Mouse (Mus musculus): ENCODE results near the gene Trmt2a. TPM values are rescaled to one million over a fixed set of nuclear protein-coding genes. Genes with fewer than 3 reads are reported as not detected.

Gene Trmt2a
- total RNA-seq, 1 experiment = 102 TPM

- Histone ChIP-seq H3K4me3 (ENCODE audit: insufficient read depth in 1 of 2, low read depth in 1 of 2, low read length in 2 of 2, poor library complexity in 1 of 2, severe bottlenecking in 1 of 2) (no peak overlapping the region), H3K36me3 (ENCODE audit: control insufficient read depth, insufficient read depth, low read length, poor library complexity, severe bottlenecking) (peaks cover 18% of the 10 kb centered on the region), H3K9ac (ENCODE audit: insufficient read depth, low read depth, low read length, poor library complexity, severe bottlenecking) (no peak overlapping the region), H3K27ac (ENCODE audit: insufficient read depth, low read depth, low read length, poor library complexity, severe bottlenecking) (no peak overlapping the region), H3K9me3 (ENCODE audit: control insufficient read depth, insufficient read depth, low read depth, low read length) (no peaks in the 10 kb centered on the region), H3K4me1 (ENCODE audit: control insufficient read depth in 2 of 2, insufficient read depth in 2 of 2, low read length in 2 of 2, poor library complexity in 1 of 2) (no peaks in the 10 kb centered on the region)
- in situ Hi-C loops (cut with MboI; ENCODE audit: low sequenced_read_pairs in 2 of 2, unreplicated experiment in 2 of 2) = no loop called here
- TF ChIP-seq CHD2 (IDR thresholded peaks at IDR 0.05; ENCODE audit: low read depth, low read length) = no peak
- TF ChIP-seq MAFK (IDR thresholded peaks at IDR 0.05; ENCODE audit: insufficient read depth, low read depth, low read length) = no peak
- no peak for TF ChIP-seq ZNF384 (IDR thresholded peaks at IDR 0.05; ENCODE audit: low read depth, low read length)
- no peak for TF ChIP-seq ZC3H11A (IDR thresholded peaks at IDR 0.05; ENCODE audit: borderline replicate concordance, low read depth, low read length)
- no peak for TF ChIP-seq HCFC1 (IDR thresholded peaks at IDR 0.05; ENCODE audit: borderline replicate concordance, insufficient read depth, low read length)
- DNase-seq (ENCODE audit: low read depth, low spot score) = no peak
These were observed 27.0 kb upstream of the Trmt2a start for GRCm38 (mm10) chr16:18221543-18221898.

GRCm38 (mm10) chr16:18222188-18222587 is 26.3 kb upstream of the Trmt2a start:
- DNase-seq (ENCODE audit: low read depth, low spot score) = no peak
- H3K4me3 ChIP-seq (ENCODE audit: insufficient read depth in 1 of 2, low read depth in 1 of 2, low read length in 2 of 2, poor library complexity in 1 of 2, severe bottlenecking in 1 of 2) = no peak overlapping the region
- H3K9me3 ChIP-seq (ENCODE audit: control insufficient read depth, insufficient read depth, low read depth, low read length) = no peaks in the 10 kb centered on the region
- no peaks in the 10 kb centered on the region for H3K4me1 ChIP-seq (ENCODE audit: control insufficient read depth in 2 of 2, insufficient read depth in 2 of 2, low read length in 2 of 2, poor library complexity in 1 of 2)
- H3K36me3 ChIP-seq (ENCODE audit: control insufficient read depth, insufficient read depth, low read length, poor library complexity, severe bottlenecking) = peaks cover 19% of the 10 kb centered on the region
- no peak overlapping the region for H3K27ac ChIP-seq (ENCODE audit: insufficient read depth, low read depth, low read length, poor library complexity, severe bottlenecking)
- in situ Hi-C loops (cut with MboI; ENCODE audit: low sequenced_read_pairs in 2 of 2, unreplicated experiment in 2 of 2) = no loop called here
- H3K9ac ChIP-seq (ENCODE audit: insufficient read depth, low read depth, low read length, poor library complexity, severe bottlenecking) = no peak overlapping the region
- TF ChIP-seq ZNF384 (IDR thresholded peaks at IDR 0.05; ENCODE audit: low read depth, low read length) = no peak
- TF ChIP-seq MAFK (IDR thresholded peaks at IDR 0.05; ENCODE audit: insufficient read depth, low read depth, low read length) = no peak
- no peak for TF ChIP-seq HCFC1 (IDR thresholded peaks at IDR 0.05; ENCODE audit: borderline replicate concordance, insufficient read depth, low read length)
- TF ChIP-seq CHD2 (IDR thresholded peaks at IDR 0.05; ENCODE audit: low read depth, low read length) = no peak

DNA sequence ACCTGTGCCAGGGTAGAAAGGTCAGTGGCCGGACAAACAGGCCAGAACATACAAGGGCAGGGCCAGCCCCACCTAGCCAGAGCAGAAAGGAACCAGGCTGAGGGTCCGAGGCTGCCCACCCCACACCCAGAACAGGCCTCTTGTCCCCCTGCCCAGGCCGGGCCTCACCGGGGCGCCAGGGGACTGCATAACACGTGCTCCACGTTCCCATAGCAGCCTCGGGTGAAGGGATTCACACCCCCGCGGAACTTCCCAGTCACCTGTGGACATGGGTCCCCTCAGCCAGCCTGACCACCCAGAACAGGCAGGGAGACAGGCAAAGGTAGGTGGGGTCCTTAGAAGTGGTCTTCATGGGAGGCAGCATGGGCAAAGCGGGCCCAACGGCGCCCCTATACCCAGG is 21.3 kb upstream of the Trmt2a start:
- no peak overlapping the region for H3K9ac ChIP-seq (ENCODE audit: insufficient read depth, low read depth, low read length, poor library complexity, severe bottlenecking)
- TF ChIP-seq ZC3H11A (IDR thresholded peaks at IDR 0.05; ENCODE audit: borderline replicate concordance, low read depth, low read length) (no peak), CHD2 (IDR thresholded peaks at IDR 0.05; ENCODE audit: low read depth, low read length) (no peak), ZNF384 (IDR thresholded peaks at IDR 0.05; ENCODE audit: low read depth, low read length) (no peak), HCFC1 (IDR thresholded peaks at IDR 0.05; ENCODE audit: borderline replicate concordance, insufficient read depth, low read length) (no peak), MAFK (IDR thresholded peaks at IDR 0.05; ENCODE audit: insufficient read depth, low read depth, low read length) (no peak)
- DNase-seq (ENCODE audit: low read depth, low spot score) = no peak
- H3K9me3 ChIP-seq (ENCODE audit: control insufficient read depth, insufficient read depth, low read depth, low read length) = no peaks in the 10 kb centered on the region
- in situ Hi-C loops (cut with MboI; ENCODE audit: low sequenced_read_pairs in 2 of 2, unreplicated experiment in 2 of 2) = no loop called here
- H3K36me3 ChIP-seq (ENCODE audit: control insufficient read depth, insufficient read depth, low read length, poor library complexity, severe bottlenecking) = peaks cover 31% of the 10 kb centered on the region
- H3K4me3 ChIP-seq (ENCODE audit: insufficient read depth in 1 of 2, low read depth in 1 of 2, low read length in 2 of 2, poor library complexity in 1 of 2, severe bottlenecking in 1 of 2) = no peak overlapping the region
- H3K27ac ChIP-seq (ENCODE audit: insufficient read depth, low read depth, low read length, poor library complexity, severe bottlenecking) = no peak overlapping the region
- H3K4me1 ChIP-seq (ENCODE audit: control insufficient read depth in 2 of 2, insufficient read depth in 2 of 2, low read length in 2 of 2, poor library complexity in 1 of 2) = no peaks in the 10 kb centered on the region; a peak in 1 of 4 replicates

DNA sequence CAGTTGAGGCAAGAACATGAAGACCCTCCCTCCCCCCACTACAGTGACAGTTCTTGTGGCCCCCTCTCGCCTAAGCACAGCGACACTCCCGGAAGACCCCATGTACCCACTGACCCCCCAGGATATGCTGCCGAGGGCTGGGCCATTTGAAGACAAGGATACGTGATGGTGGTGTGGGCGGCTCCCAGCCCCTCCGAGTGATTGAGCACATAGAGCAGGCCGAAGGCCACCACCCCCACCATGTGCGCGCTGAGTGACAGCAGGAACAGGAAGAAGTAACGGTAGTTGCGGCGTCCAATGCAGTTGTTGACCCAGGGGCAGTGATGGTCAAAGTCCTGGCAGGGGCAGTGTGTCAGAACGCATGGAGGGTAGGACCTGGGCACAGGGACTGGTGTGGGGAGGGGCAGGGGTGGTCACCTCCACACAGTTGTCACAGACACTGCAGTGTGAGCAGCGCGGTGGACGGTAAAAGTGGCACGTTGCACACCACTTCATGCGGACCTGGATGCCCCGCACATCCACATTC is 20.5 kb upstream of the Trmt2a start:
- H3K27ac ChIP-seq (ENCODE audit: insufficient read depth, low read depth, low read length, poor library complexity, severe bottlenecking) = no peak overlapping the region
- TF ChIP-seq ZC3H11A (IDR thresholded peaks at IDR 0.05; ENCODE audit: borderline replicate concordance, low read depth, low read length) = no peak
- no peaks in the 10 kb centered on the region; a peak in 1 of 4 replicates for H3K4me1 ChIP-seq (ENCODE audit: control insufficient read depth in 2 of 2, insufficient read depth in 2 of 2, low read length in 2 of 2, poor library complexity in 1 of 2)
- H3K9me3 ChIP-seq (ENCODE audit: control insufficient read depth, insufficient read depth, low read depth, low read length) = no peaks in the 10 kb centered on the region
- DNase-seq (ENCODE audit: low read depth, low spot score) = no peak
- peaks cover 27% of the 10 kb centered on the region for H3K36me3 ChIP-seq (ENCODE audit: control insufficient read depth, insufficient read depth, low read length, poor library complexity, severe bottlenecking)
- no peak overlapping the region for H3K9ac ChIP-seq (ENCODE audit: insufficient read depth, low read depth, low read length, poor library complexity, severe bottlenecking)
- no peak overlapping the region for H3K4me3 ChIP-seq (ENCODE audit: insufficient read depth in 1 of 2, low read depth in 1 of 2, low read length in 2 of 2, poor library complexity in 1 of 2, severe bottlenecking in 1 of 2)
- in situ Hi-C loops (cut with MboI; ENCODE audit: low sequenced_read_pairs in 2 of 2, unreplicated experiment in 2 of 2) = no loop called here

- no peaks in the 10 kb centered on the region for H3K9me3 ChIP-seq (ENCODE audit: control insufficient read depth, insufficient read depth, low read depth, low read length)
- H3K4me1 ChIP-seq (ENCODE audit: control insufficient read depth in 2 of 2, insufficient read depth in 2 of 2, low read length in 2 of 2, poor library complexity in 1 of 2) = no peaks in the 10 kb centered on the region; a peak in 1 of 4 replicates
- TF ChIP-seq CHD2 (IDR thresholded peaks at IDR 0.05; ENCODE audit: low read depth, low read length) (no peak), MAFK (IDR thresholded peaks at IDR 0.05; ENCODE audit: insufficient read depth, low read depth, low read length) (no peak), HCFC1 (IDR thresholded peaks at IDR 0.05; ENCODE audit: borderline replicate concordance, insufficient read depth, low read length) (no peak), ZC3H11A (IDR thresholded peaks at IDR 0.05; ENCODE audit: borderline replicate concordance, low read depth, low read length) (no peak)
- H3K9ac ChIP-seq (ENCODE audit: insufficient read depth, low read depth, low read length, poor library complexity, severe bottlenecking) = no peak overlapping the region
- H3K36me3 ChIP-seq (ENCODE audit: control insufficient read depth, insufficient read depth, low read length, poor library complexity, severe bottlenecking) = peaks cover 25% of the 10 kb centered on the region
- H3K27ac ChIP-seq (ENCODE audit: insufficient read depth, low read depth, low read length, poor library complexity, severe bottlenecking) = no peak overlapping the region
- DNase-seq (ENCODE audit: low read depth, low spot score) = no peak
- in situ Hi-C loops (cut with MboI; ENCODE audit: low sequenced_read_pairs in 2 of 2, unreplicated experiment in 2 of 2) = no loop called here
- no peak overlapping the region for H3K4me3 ChIP-seq (ENCODE audit: insufficient read depth in 1 of 2, low read depth in 1 of 2, low read length in 2 of 2, poor library complexity in 1 of 2, severe bottlenecking in 1 of 2)
These were observed 19.6 kb upstream of the Trmt2a start for GRCm38 (mm10) chr16:18228856-18229255.

Data from ES-E14 (cell line).